Mouse (Mus musculus) bone marrow macrophage, adult 2 months (primary cell): Measurements from ENCODE around the gene Fam198b.

ENCODE experiments used
- CTCF ChIP-seq: IDR thresholded peaks from 2 replicates; pipeline ENCODE4 v1.5.1; 2012; ENCODE audit warnings: low read depth, mild to moderate bottlenecking, low read length, moderate library complexity
- POLR2A ChIP-seq: IDR thresholded peaks from 2 replicates; pipeline ENCODE4 v1.6.1; 2012; ENCODE audit warnings: mild to moderate bottlenecking, low read depth, low read length, borderline replicate concordance

DNA sequence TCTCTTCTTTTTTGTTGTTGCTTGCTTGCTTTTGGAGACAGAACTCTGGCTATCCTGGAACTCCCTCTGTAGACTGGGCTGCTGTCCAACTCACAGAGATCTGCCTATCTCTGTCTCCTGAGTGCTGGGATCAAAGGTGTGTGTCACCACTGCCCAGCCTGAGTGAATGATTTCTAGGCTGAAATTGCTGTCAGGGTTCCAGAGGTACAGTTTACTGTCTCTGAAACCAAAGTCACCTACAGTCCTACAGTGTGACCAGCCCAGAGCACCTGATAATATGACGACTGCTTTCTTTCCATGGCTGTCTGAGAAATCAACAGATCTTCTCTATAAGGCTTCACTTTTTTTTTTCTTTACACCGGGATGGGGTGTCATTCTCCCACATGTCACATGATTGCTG is 34.7 kb upstream of the Fam198b start:
- TF ChIP-seq CTCF (no peak), POLR2A (no peak)
